Mouse (Mus musculus): ENCODE data around the gene Bst2. TPM values are rescaled to one million over a fixed set of nuclear protein-coding genes. Genes with fewer than 3 reads are reported as not detected.

Bst2 gene
- polyA plus RNA-seq, 1 experiment from 2014 or later = 85.5 TPM

- Histone ChIP-seq H3K27me3 (replicated peaks; ENCODE audit: control insufficient read depth, insufficient read depth, low read length) (peaks cover 20% of the 10 kb centered on the region), H3K27ac (ENCODE audit: low read depth, low read length) (no peak overlapping the region), H3K4me3 (ENCODE audit: low read depth, low read length) (no peak overlapping the region), H3K9me3 (ENCODE audit: control insufficient read depth) (no peaks in the 10 kb centered on the region), H3K9ac (ENCODE audit: low read depth, low read length) (no peak overlapping the region), H3K4me2 (replicated peaks; ENCODE audit: low read depth) (no peak overlapping the region), H3K4me1 (replicated peaks; ENCODE audit: control insufficient read depth, insufficient read depth, low read length) (no peaks in the 10 kb centered on the region), H3K36me3 (ENCODE audit: control insufficient read depth, insufficient read depth) (no peaks in the 10 kb centered on the region)
- no peak for TF ChIP-seq CTCF (IDR thresholded peaks at IDR 0.05; ENCODE audit: low read depth)
- ATAC-seq = no peak; the same call in 1 of the 2 replicates
- WGBS = 66% methylated on average over 11 of the region's 11 CpGs
Measured at GRCm38 (mm10) chr8:71528362-71529073, 8.7 kb downstream of the Bst2 start.

DNA sequence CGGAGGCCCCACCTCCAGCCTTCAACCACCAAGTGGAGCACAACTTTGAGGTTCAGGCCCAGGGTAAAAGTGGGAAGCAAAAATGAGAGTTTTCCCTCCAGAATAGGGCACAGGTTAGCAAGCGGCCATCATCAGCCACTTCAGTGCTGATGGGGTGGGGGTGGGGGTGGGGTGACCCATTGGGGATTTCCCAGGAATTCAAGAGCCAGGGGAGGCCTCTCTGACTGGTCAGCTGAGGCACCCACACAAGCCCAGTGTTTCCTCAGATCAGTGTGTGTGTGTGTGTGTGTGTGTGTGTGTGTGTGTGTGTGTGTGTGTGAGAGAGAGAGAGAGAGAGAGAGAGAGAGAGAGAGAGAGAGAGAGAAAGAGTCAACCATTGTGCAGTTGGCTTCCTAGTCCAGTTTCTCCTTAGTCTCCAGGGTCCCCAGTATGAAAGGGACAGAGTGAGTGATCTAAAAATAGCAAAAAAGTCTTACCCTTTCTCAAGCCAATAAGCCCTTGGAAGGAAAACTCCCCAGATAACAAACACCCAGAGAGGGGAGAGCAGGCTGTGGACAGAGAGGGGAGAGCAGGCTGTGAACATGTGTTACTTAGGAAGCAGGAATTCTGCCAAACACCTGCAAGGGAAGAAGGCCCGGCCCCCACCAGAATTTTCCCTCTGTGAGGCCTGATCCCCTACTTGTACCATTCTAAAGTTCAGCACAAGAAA is 9.9 kb downstream of the Bst2 start:
- no peaks in the 10 kb centered on the region for H3K36me3 ChIP-seq (ENCODE audit: control insufficient read depth, insufficient read depth)
- WGBS = 57% methylated on average over 3 of the region's 3 CpGs
- peaks cover 20% of the 10 kb centered on the region for H3K27me3 ChIP-seq (replicated peaks; ENCODE audit: control insufficient read depth, insufficient read depth, low read length)
- no peak overlapping the region for H3K9ac ChIP-seq (ENCODE audit: low read depth, low read length)
- TF ChIP-seq CTCF (IDR thresholded peaks at IDR 0.05; ENCODE audit: low read depth) = no peak
- no peak overlapping the region for H3K27ac ChIP-seq (ENCODE audit: low read depth, low read length)
- H3K4me3 ChIP-seq (ENCODE audit: low read depth, low read length) = no peak overlapping the region
- H3K9me3 ChIP-seq (ENCODE audit: control insufficient read depth) = no peaks in the 10 kb centered on the region
- ATAC-seq = no peak
- no peak overlapping the region for H3K4me2 ChIP-seq (replicated peaks; ENCODE audit: low read depth)
- no peaks in the 10 kb centered on the region for H3K4me1 ChIP-seq (replicated peaks; ENCODE audit: control insufficient read depth, insufficient read depth, low read length)

DNA sequence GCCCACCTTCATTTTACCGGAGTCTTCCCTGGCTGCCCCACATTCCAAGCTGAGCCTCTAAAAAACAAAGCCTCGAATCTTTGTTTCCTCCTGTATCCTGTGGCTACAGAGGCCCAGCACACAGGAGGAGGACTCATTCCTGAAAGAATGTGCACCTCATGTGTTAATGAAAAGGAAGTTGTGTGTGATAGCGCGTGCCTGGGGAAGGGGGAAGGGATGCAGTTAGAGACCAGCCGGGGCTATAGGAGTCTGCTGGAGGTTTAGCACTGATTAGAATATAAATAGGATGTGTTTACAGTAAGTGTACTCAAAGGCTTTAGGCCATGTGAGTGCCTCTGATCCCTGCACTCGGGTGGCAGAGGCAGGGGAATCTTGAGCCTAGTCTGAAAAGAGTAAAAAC is 11.0 kb downstream of the Bst2 start:
- Histone ChIP-seq H3K9me3 (ENCODE audit: control insufficient read depth) (no peaks in the 10 kb centered on the region), H3K4me1 (replicated peaks; ENCODE audit: control insufficient read depth, insufficient read depth, low read length) (no peaks in the 10 kb centered on the region), H3K9ac (ENCODE audit: low read depth, low read length) (no peak overlapping the region), H3K4me2 (replicated peaks; ENCODE audit: low read depth) (no peak overlapping the region), H3K27me3 (replicated peaks; ENCODE audit: control insufficient read depth, insufficient read depth, low read length) (peaks cover 20% of the 10 kb centered on the region), H3K4me3 (ENCODE audit: low read depth, low read length) (no peak overlapping the region), H3K27ac (ENCODE audit: low read depth, low read length) (no peak overlapping the region), H3K36me3 (ENCODE audit: control insufficient read depth, insufficient read depth) (no peaks in the 10 kb centered on the region)
- ATAC-seq = no peak
- WGBS = 37% methylated on average over 6 of the region's 6 CpGs
- no peak for TF ChIP-seq CTCF (IDR thresholded peaks at IDR 0.05; ENCODE audit: low read depth)

GRCm38 (mm10) chr8:71525226-71526050 is 11.8 kb downstream of the Bst2 start, which contains the start of gene Ccdc194:
TSS of gene Ccdc194 (minus strand) at chr8:71525711.
- WGBS = 16% methylated on average over 46 of the region's 46 CpGs
- no peak within 1 kb of the TSS for H3K9ac ChIP-seq (ENCODE audit: low read depth, low read length)
- ATAC-seq = no peak

GRCm38 (mm10) chr8:71521634-71522033 is 15.6 kb downstream of the Bst2 start:
- H3K27ac ChIP-seq (ENCODE audit: low read depth, low read length) = no peak overlapping the region
- no peaks in the 10 kb centered on the region for H3K36me3 ChIP-seq (ENCODE audit: control insufficient read depth, insufficient read depth)
- H3K4me1 ChIP-seq (replicated peaks; ENCODE audit: control insufficient read depth, insufficient read depth, low read length) = no peaks in the 10 kb centered on the region
- WGBS = 3% methylated on average over 17 of the region's 17 CpGs
- H3K4me3 ChIP-seq (ENCODE audit: low read depth, low read length) = no peak overlapping the region
- no peaks in the 10 kb centered on the region for H3K9me3 ChIP-seq (ENCODE audit: control insufficient read depth)
- TF ChIP-seq CTCF (IDR thresholded peaks at IDR 0.05; ENCODE audit: low read depth) = peak; percentile 99
- peaks cover 19% of the 10 kb centered on the region for H3K27me3 ChIP-seq (replicated peaks; ENCODE audit: control insufficient read depth, insufficient read depth, low read length)
- peak; percentile 78 for ATAC-seq
- no peak overlapping the region for H3K9ac ChIP-seq (ENCODE audit: low read depth, low read length)
- peak overlapping the region; percentile 6; the same call in 1 of the 2 replicates for H3K4me2 ChIP-seq (replicated peaks; ENCODE audit: low read depth)

More at GRCm38 (mm10) chr8:71525226-71526050, 11.8 kb downstream of the Bst2 start, which contains the start of gene Ccdc194:
- no peaks in the 10 kb centered on the region for H3K4me1 ChIP-seq (replicated peaks; ENCODE audit: control insufficient read depth, insufficient read depth, low read length)
- no peak within 1 kb of the TSS for H3K27ac ChIP-seq (ENCODE audit: low read depth, low read length)
- peaks cover 20% of the 10 kb centered on the region for H3K27me3 ChIP-seq (replicated peaks; ENCODE audit: control insufficient read depth, insufficient read depth, low read length)
- H3K4me2 ChIP-seq (replicated peaks; ENCODE audit: low read depth) = peak within 1 kb of the TSS; percentile 17; the same call in 1 of the 2 replicates
- H3K36me3 ChIP-seq (ENCODE audit: control insufficient read depth, insufficient read depth) = no peaks in the 10 kb centered on the region
- H3K9me3 ChIP-seq (ENCODE audit: control insufficient read depth) = no peaks in the 10 kb centered on the region
- H3K4me3 ChIP-seq (ENCODE audit: low read depth, low read length) = peak within 1 kb of the TSS; percentile 2; the same call in 1 of the 2 replicates
- TF ChIP-seq CTCF (IDR thresholded peaks at IDR 0.05; ENCODE audit: low read depth) = no peak

All from intestine, postnatal 0 days (tissue).